Mouse (Mus musculus) liver, embryonic 12.5 days (tissue): ENCODE results near the gene Mrps21. TPM values are rescaled to one million over a fixed set of nuclear protein-coding genes. Genes with fewer than 3 reads are reported as not detected.
"Not testable (repeated sequence)": the region's sequence is repeated elsewhere in the genome, so short reads cannot be mapped to it uniquely, and the experiment has no call there.

Experiments
- ATAC-seq: fragments of 200-750 bp; cut with Nextera tagmentation; 2 replicates; pipeline ENCODE4 v1.8.0; 2017; ENCODE audit warnings: moderate number of reproducible peaks, mild to moderate bottlenecking, moderate library complexity
- H3K27ac ChIP-seq: fragments of 300-500 bp; sonication (generic); 2 replicates; pipeline ENCODE4 v1.5.1; 2016; ENCODE audit warnings: mild to moderate bottlenecking
- H3K27me3 ChIP-seq: fragments of 300-500 bp; sonication (generic); replicated peaks from 2 replicates; pipeline ENCODE4 v1.6.1; 2016; ENCODE audit warnings: mild to moderate bottlenecking, moderate library complexity
- H3K36me3 ChIP-seq: fragments of 300-500 bp; sonication (generic); 2 replicates; pipeline ENCODE4 v1.6.1; 2016; ENCODE audit warnings: mild to moderate bottlenecking, moderate library complexity
- H3K4me1 ChIP-seq: fragments of 300-500 bp; sonication (generic); 2 replicates; pipeline ENCODE4 v1.6.1; 2016
- H3K4me2 ChIP-seq: fragments of 300-500 bp; sonication (generic); 2 replicates; pipeline ENCODE4 v1.6.1; 2016; ENCODE audit warnings: mild to moderate bottlenecking, moderate library complexity
- H3K4me3 ChIP-seq: fragments of 300-500 bp; sonication (generic); 2 replicates; pipeline ENCODE4 v1.5.1; 2016; ENCODE audit warnings: mild to moderate bottlenecking, moderate library complexity
- H3K9ac ChIP-seq: fragments of 300-500 bp; sonication (generic); 2 replicates; pipeline ENCODE4 v1.6.1; 2016; ENCODE audit warnings: mild to moderate bottlenecking, moderate library complexity
- H3K9me3 ChIP-seq: fragments of 300-500 bp; sonication (generic); replicated peaks from 2 replicates; pipeline ENCODE4 v1.6.1; 2016; ENCODE audit warnings: mild to moderate bottlenecking, moderate library complexity
- WGBS: fragments of 180-500 bp; shearing (Covaris S2); methylation state at CpG from one replicate; pipeline ENCODE4 v1.1.7; 2016; ENCODE audit not compliant: insufficient replicate concordance; 5-methylcytosine and 5-hydroxymethylcytosine counted together
- polyA plus RNA-seq: library from polyadenylated mRNA; unstranded; fragments of >200 nt; fragmentation: Nextera tagmentation; extraction: Ambion mirVana; gene quantifications from 2 replicates; pipeline ENCODE4 v1.2.1, GENCODE M21; 2016

The Mrps21 gene
- polyA plus RNA-seq, 1 experiment from 2014 or later = 285 TPM

GRCm38 (mm10) chr3:95902373-95902625 lies 31.0 kb upstream of the Mrps21 start:
- H3K4me2 ChIP-seq = no peak overlapping the region
- H3K4me3 ChIP-seq = no peak overlapping the region
- peaks cover 8% of the 10 kb centered on the region; the same call in 1 of the 2 replicates for H3K36me3 ChIP-seq
- H3K27ac ChIP-seq = peak overlapping the region; percentile 33; the same call in 1 of the 2 replicates
- no peak for ATAC-seq
- peaks cover 33% of the 10 kb centered on the region for H3K4me1 ChIP-seq
- H3K27me3 ChIP-seq = peaks cover 73% of the 10 kb centered on the region
- no peaks in the 10 kb centered on the region for H3K9me3 ChIP-seq
- no peak overlapping the region for H3K9ac ChIP-seq

GRCm38 (mm10) chr3:95901616-95902372 lies 30.5 kb upstream of the Mrps21 start:
- 66% methylated on average over 9 of the region's 9 CpGs for WGBS
- H3K27me3 ChIP-seq = peaks cover 68% of the 10 kb centered on the region
- H3K9ac ChIP-seq = no peak overlapping the region
- no peak for ATAC-seq
- H3K4me3 ChIP-seq = no peak overlapping the region
- H3K36me3 ChIP-seq = peaks cover 8% of the 10 kb centered on the region; the same call in 1 of the 2 replicates
- H3K9me3 ChIP-seq = no peaks in the 10 kb centered on the region
- peak overlapping the region; percentile 33 for H3K27ac ChIP-seq
- no peak overlapping the region for H3K4me2 ChIP-seq
- peaks cover 32% of the 10 kb centered on the region for H3K4me1 ChIP-seq

- no peaks in the 10 kb centered on the region for H3K9me3 ChIP-seq
- H3K36me3 ChIP-seq = peaks cover 14% of the 10 kb centered on the region; the same call in 1 of the 2 replicates
- H3K4me3 ChIP-seq = no peak overlapping the region
- WGBS = 64% methylated on average over 13 of the region's 13 CpGs
- no peak overlapping the region for H3K27ac ChIP-seq
- H3K4me1 ChIP-seq = peaks cover 24% of the 10 kb centered on the region
- no peak overlapping the region for H3K4me2 ChIP-seq
- no peak for ATAC-seq
- H3K27me3 ChIP-seq = peaks cover 50% of the 10 kb centered on the region
- no peak overlapping the region for H3K9ac ChIP-seq
These were observed 28.6 kb upstream of the Mrps21 start for GRCm38 (mm10) chr3:95899800-95900524.

- not testable (repeated sequence) for H3K9me3 ChIP-seq, H3K27me3 ChIP-seq, H3K4me3 ChIP-seq, H3K27ac ChIP-seq, ATAC-seq, H3K9ac ChIP-seq
- H3K36me3 ChIP-seq = peaks cover 14% of the 10 kb centered on the region; the same call in 1 of the 2 replicates
- peak overlapping the region; percentile 90 for H3K4me2 ChIP-seq
- WGBS = 80% methylated on average over 7 of the region's 7 CpGs
- H3K4me1 ChIP-seq = peaks cover 42% of the 10 kb centered on the region
These were observed 24.2 kb upstream of the Mrps21 start for GRCm38 (mm10) chr3:95895501-95895900.

- H3K9me3 ChIP-seq = no peaks in the 10 kb centered on the region
- H3K36me3 ChIP-seq = peaks cover 14% of the 10 kb centered on the region; the same call in 1 of the 2 replicates
- H3K4me3 ChIP-seq = peak overlapping the region; percentile 74
- H3K4me2 ChIP-seq = peak overlapping the region; percentile 90
- H3K4me1 ChIP-seq = peaks cover 42% of the 10 kb centered on the region
- no peak for ATAC-seq
- peak overlapping the region; percentile 70 for H3K27ac ChIP-seq
- H3K9ac ChIP-seq = peak overlapping the region; percentile 79
- WGBS = 6% methylated on average over 16 of the region's 16 CpGs
- H3K27me3 ChIP-seq = peaks cover 1% of the 10 kb centered on the region; the same call in 1 of the 2 replicates
These were observed 23.2 kb upstream of the Mrps21 start for GRCm38 (mm10) chr3:95894317-95895160.

- Histone ChIP-seq H3K36me3 (peaks cover 12% of the 10 kb centered on the region; the same call in 1 of the 2 replicates), H3K27ac (peak within 1 kb of the TSS; percentile 70)
- ATAC-seq = peak; percentile 99
These were observed 22.4 kb upstream of the Mrps21 start, which contains the start of gene Aph1a for GRCm38 (mm10) chr3:95893606-95894316. Aph1a (plus strand) TSS chr3:95893969.

GRCm38 (mm10) chr3:95893126-95893525 lies 21.8 kb upstream of the Mrps21 start:
- Histone ChIP-seq H3K9me3 (no peaks in the 10 kb centered on the region), H3K27ac (peak overlapping the region; percentile 63; the same call in 1 of the 2 replicates), H3K27me3 (no peaks in the 10 kb centered on the region; the same call in 1 of the 2 replicates), H3K9ac (peak overlapping the region; percentile 51), H3K36me3 (peaks cover 9% of the 10 kb centered on the region; the same call in 1 of the 2 replicates), H3K4me1 (peaks cover 42% of the 10 kb centered on the region), H3K4me2 (peak overlapping the region; percentile 90), H3K4me3 (peak overlapping the region; percentile 74)
- no peak for ATAC-seq
- WGBS = 12% methylated on average over 7 of the region's 7 CpGs

More at GRCm38 (mm10) chr3:95893606-95894316, 22.4 kb upstream of the Mrps21 start, which contains the start of gene Aph1a:
- H3K9me3 ChIP-seq, H3K27me3 ChIP-seq: not testable (repeated sequence)
- Histone ChIP-seq H3K4me3 (peak within 1 kb of the TSS; percentile 74), H3K9ac (peak within 1 kb of the TSS; percentile 79), H3K4me2 (peak within 1 kb of the TSS; percentile 90), H3K4me1 (peaks cover 42% of the 10 kb centered on the region)
- under 1% methylated on average over 32 of the region's 43 CpGs for WGBS

- Histone ChIP-seq H3K4me2 (peak overlapping the region; percentile 90), H3K4me1 (peaks cover 42% of the 10 kb centered on the region), H3K4me3 (peak overlapping the region; percentile 36), H3K27me3 (no peaks in the 10 kb centered on the region; the same call in 1 of the 2 replicates), H3K36me3 (peaks cover 6% of the 10 kb centered on the region; the same call in 1 of the 2 replicates), H3K9ac (peak overlapping the region; percentile 48), H3K27ac (peak overlapping the region; percentile 63), H3K9me3 (no peaks in the 10 kb centered on the region)
- WGBS = 29% methylated on average over 11 of the region's 11 CpGs
- ATAC-seq = no peak
These were observed 21.0 kb upstream of the Mrps21 start for GRCm38 (mm10) chr3:95892066-95893052.

- Histone ChIP-seq H3K9ac (peak within 1 kb of the TSS; percentile 48), H3K9me3 (no peaks in the 10 kb centered on the region), H3K27me3 (no peaks in the 10 kb centered on the region; the same call in 1 of the 2 replicates), H3K4me1 (peaks cover 42% of the 10 kb centered on the region), H3K4me3 (peak within 1 kb of the TSS; percentile 36), H3K4me2 (peak within 1 kb of the TSS; percentile 90), H3K27ac (peak within 1 kb of the TSS; percentile 63), H3K36me3 (peaks cover 6% of the 10 kb centered on the region; the same call in 1 of the 2 replicates)
- 17% methylated on average over 12 of the region's 12 CpGs for WGBS
- ATAC-seq = no peak
These were observed 20.1 kb upstream of the Mrps21 start, which contains the start of gene BC028528 for GRCm38 (mm10) chr3:95891211-95892065. BC028528 (minus strand) TSS chr3:95892005.
